ENCODE assay signal across 10 mouse cellular contexts in genomic region chr3:96413581-96414125, GRCm38 (mm10). TPM values are rescaled to one million over a fixed set of nuclear protein-coding genes. Genes with fewer than 3 reads are reported as not detected.
DNase-seq lines count a peak whose midpoint lies in the region; ATAC-seq lines count a peak whose summit lies in the region.
"Had no signal": no experiment of that assay in that cellular context is flagged by ENCODE, and none has a peak within 500 bp of the region (broad histone marks: within the 10 kb centered on the region; RNA-seq: fewer than 3 reads in every experiment).

No protein-coding gene starts in this region.

- ATAC-seq in heart, embryonic 15.5 days (replicated peaks; ENCODE audit: insufficient number of reproducible peaks, insufficient read depth, low FRiP score, low read depth) = no peak

- H3K27me3 ChIP-seq in heart, embryonic 15.5 days = peaks cover 31% of the 10 kb centered on the region
- peaks cover 31% of the 10 kb centered on the region for H3K27me3 ChIP-seq in hindbrain, embryonic 10.5 days (ENCODE audit: insufficient read depth, poor library complexity, severe bottlenecking)

- H3K4me3 ChIP-seq in heart, embryonic 15.5 days = peak overlapping the region; percentile 60
- peak overlapping the region; percentile 83 for H3K4me3 ChIP-seq in hindbrain, embryonic 10.5 days
- peak overlapping the region; percentile 43 for H3K4me3 ChIP-seq in macrophage (ENCODE audit: inconsistent target)

- no peaks in the 10 kb centered on the region for H3K36me3 ChIP-seq in heart, embryonic 15.5 days
- peaks cover 8% of the 10 kb centered on the region; the same call in 1 of the 2 replicates for H3K36me3 ChIP-seq in hindbrain, embryonic 10.5 days
- H3K36me3 ChIP-seq in macrophage (ENCODE audit: inconsistent target) = no peaks in the 10 kb centered on the region

- H3K79me2 ChIP-seq in macrophage (ENCODE audit: inconsistent target) = no peaks in the 10 kb centered on the region

- H3K9ac ChIP-seq in heart, embryonic 15.5 days = no peak overlapping the region; the same call in 1 of the 2 replicates

- 69% methylated on average over 9 of the region's 9 CpGs for WGBS in heart, embryonic 15.5 days
- WGBS in hindbrain, embryonic 10.5 days = 49% methylated on average over 9 of the region's 9 CpGs
- 90% methylated on average over 9 of the region's 9 CpGs for WGBS in macrophage (ENCODE audit: missing documents)

- intact Hi-C loops in heart, postnatal 25 days (cut with DNase I) = no loop called here
- intact Hi-C loops in left cerebral cortex, postnatal 25 days (cut with DNase I) = no loop called here

- H3K27ac ChIP-seq in heart, embryonic 15.5 days = no peak overlapping the region
- H3K27ac ChIP-seq in hindbrain, embryonic 10.5 days = peak overlapping the region; percentile 99
- H3K27ac ChIP-seq in macrophage = no peak overlapping the region

- peak overlapping the region; percentile 83 for H3K4me2 ChIP-seq in heart, embryonic 15.5 days

- H3K9me3 ChIP-seq in heart, embryonic 15.5 days (replicated peaks) = no peaks in the 10 kb centered on the region
- H3K9me3 ChIP-seq in hindbrain, embryonic 10.5 days = no peaks in the 10 kb centered on the region

- peaks cover 13% of the 10 kb centered on the region for H3K4me1 ChIP-seq in heart, embryonic 15.5 days (replicated peaks)
- peaks cover 21% of the 10 kb centered on the region for H3K4me1 ChIP-seq in hindbrain, embryonic 10.5 days (replicated peaks)

- DNase-seq in heart, postnatal 25 days (ENCODE audit: low spot score) = no peak
- DNase-seq in ES-CJ7 (ENCODE audit: low read depth, low spot score) = peak; percentile 68
- no peak for DNase-seq in hindbrain, embryonic 10.5 days (ENCODE audit: low spot score)
- no peak for DNase-seq in left cerebral cortex, postnatal 25 days (ENCODE audit: low spot score in 2 of 2)
- no peak for DNase-seq in kidney, adult 18-20 months
- no peak for DNase-seq in cerebellum, adult 8-10 months

RNA-seq across cellular contexts. Expression of gene BC107364, which starts 38.5 kb away (rescaled TPM):
- 0.53 and 1.0 TPM in 2 replicates for polyA plus RNA-seq in heart, embryonic 15.5 days (2015; fragmentation: Nextera tagmentation; extraction: Ambion mirVana)
- total RNA-seq in heart, postnatal 25 days (2021) = not detected
- polyA plus RNA-seq in hindbrain, embryonic 10.5 days (2016; fragmentation: Nextera tagmentation; extraction: Ambion mirVana) = 0.25 TPM in 1 of 2 replicates, not detected in the other
- total RNA-seq in macrophage (2018; cell fraction: chromatin; rRNA removed) = not detected
- total RNA-seq in macrophage (2018; cell fraction: cytosol; rRNA removed) = not detected
- not detected for total RNA-seq in macrophage (2018; cell fraction: nucleus; rRNA removed)
- polyA plus RNA-seq in macrophage (2018) = not detected in 3 replicates
- not detected for total RNA-seq in left cerebral cortex, postnatal 25 days (2021)
- total RNA-seq: common myeloid progenitor, adult 5-6 weeks; liver, adult 2 months had no signal
- polyA plus RNA-seq: liver, adult 2 months had no signal
